Mouse (Mus musculus): ENCODE data around the gene 4931422A03Rik. TPM values are rescaled to one million over a fixed set of nuclear protein-coding genes. Genes with fewer than 3 reads are reported as not detected.

The 4931422A03Rik gene
- polyA plus RNA-seq, 1 experiment from 2014 or later = 3.2 TPM

DNA sequence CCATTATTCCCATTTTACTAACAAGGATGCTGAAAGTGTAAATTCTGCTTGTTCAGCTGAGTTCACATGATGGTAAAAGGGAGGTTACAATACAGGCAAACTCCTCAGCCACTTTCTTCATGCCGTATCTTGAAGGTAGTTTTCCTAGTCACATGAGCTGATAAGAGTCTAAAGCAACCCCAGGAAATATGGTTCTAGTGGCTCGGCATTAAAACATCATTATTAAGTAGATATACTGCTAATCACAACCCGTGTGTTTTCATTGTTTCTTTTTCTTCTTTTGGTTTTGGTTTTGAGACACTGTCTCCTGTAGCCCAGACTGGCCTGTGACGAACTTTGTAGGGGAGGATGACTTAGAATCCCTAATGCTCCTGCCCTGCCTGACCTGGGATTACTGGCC, 60.0 kb downstream of the 4931422A03Rik start:
- WGBS = 78% methylated on average over 4 of the region's 4 CpGs
- Histone ChIP-seq H3K36me3 (ENCODE audit: control insufficient read depth, insufficient read depth) (no peaks in the 10 kb centered on the region), H3K9ac (replicated peaks; ENCODE audit: low read depth, low read length) (no peak overlapping the region), H3K9me3 (ENCODE audit: control insufficient read depth, low read length) (no peaks in the 10 kb centered on the region), H3K4me1 (replicated peaks; ENCODE audit: control insufficient read depth, insufficient read depth, low read length) (peaks cover 15% of the 10 kb centered on the region), H3K4me3 (replicated peaks; ENCODE audit: low read length) (no peak overlapping the region), H3K27ac (ENCODE audit: low read length) (no peak overlapping the region), H3K4me2 (ENCODE audit: low read length) (no peak overlapping the region), H3K27me3 (replicated peaks; ENCODE audit: control insufficient read depth, insufficient read depth, low read length) (peaks cover 6% of the 10 kb centered on the region; the same call in 1 of the 2 replicates)
- no peak for ATAC-seq

DNA sequence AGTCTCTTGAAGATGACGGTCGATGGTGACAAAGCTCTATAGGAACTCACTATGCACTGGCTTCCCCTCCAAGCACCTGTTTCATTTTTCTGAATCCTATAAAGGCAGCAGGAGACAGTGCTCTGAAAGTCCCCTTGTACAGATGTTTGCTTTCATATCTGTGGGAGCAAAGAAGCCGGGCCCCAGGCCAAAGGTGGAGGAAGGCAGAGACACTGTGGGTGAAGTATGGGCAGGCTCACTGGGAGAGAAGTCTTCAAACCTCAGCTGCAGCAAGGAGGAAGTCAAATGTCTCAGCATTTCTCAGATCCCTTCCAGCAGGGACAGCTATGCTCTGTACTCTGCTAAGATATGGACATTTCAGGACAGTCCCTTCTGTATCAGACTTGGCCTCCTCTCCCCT, 62.8 kb downstream of the 4931422A03Rik start:
- Histone ChIP-seq H3K4me2 (ENCODE audit: low read length) (no peak overlapping the region), H3K4me1 (replicated peaks; ENCODE audit: control insufficient read depth, insufficient read depth, low read length) (peaks cover 6% of the 10 kb centered on the region), H3K27me3 (replicated peaks; ENCODE audit: control insufficient read depth, insufficient read depth, low read length) (no peaks in the 10 kb centered on the region), H3K27ac (ENCODE audit: low read length) (no peak overlapping the region), H3K9me3 (ENCODE audit: control insufficient read depth, low read length) (no peaks in the 10 kb centered on the region), H3K4me3 (replicated peaks; ENCODE audit: low read length) (no peak overlapping the region), H3K9ac (replicated peaks; ENCODE audit: low read depth, low read length) (no peak overlapping the region), H3K36me3 (ENCODE audit: control insufficient read depth, insufficient read depth) (no peaks in the 10 kb centered on the region)
- 87% methylated on average over 3 of the region's 3 CpGs for WGBS
- no peak for ATAC-seq

DNA sequence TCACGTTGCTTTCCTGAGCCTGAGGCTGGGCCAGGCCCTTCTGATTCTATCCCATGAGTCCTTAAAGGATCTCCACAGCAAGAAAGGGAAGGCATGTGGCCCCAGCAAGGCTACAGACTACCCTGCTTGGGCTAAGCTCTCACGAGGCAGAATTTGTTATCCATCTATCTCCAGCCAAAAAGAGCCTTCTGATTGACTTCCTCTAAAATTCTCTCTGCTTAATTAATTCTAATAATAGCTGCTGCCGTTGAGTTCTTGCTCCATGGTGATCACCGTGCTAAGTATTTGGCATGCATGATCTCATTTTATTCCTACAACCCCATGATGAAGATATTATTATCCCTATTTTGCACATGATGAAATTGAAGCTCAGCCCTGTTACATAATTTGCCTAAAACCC, 65.8 kb downstream of the 4931422A03Rik start:
- H3K36me3 ChIP-seq (ENCODE audit: control insufficient read depth, insufficient read depth) = no peaks in the 10 kb centered on the region

DNA sequence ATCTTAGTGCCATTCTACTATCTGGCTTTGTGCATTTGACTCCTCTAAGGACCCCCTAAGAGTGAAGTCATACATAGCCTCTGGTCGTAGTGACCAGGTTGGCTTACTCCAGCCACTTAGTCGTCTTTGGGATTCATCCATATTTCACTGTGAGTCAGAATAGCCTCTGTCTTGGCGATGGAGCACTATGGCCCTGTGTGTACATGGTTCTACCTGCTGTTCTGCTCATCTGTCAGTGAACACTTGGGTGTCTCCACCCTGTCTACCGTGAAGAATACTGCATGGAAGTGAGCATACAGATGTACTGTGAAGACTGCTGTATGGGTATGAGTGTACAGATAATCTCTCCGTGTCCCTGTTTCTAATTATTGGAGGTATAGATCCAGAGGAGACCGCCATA, 68.6 kb downstream of the 4931422A03Rik start:
- Histone ChIP-seq H3K4me3 (replicated peaks; ENCODE audit: low read length) (no peak overlapping the region), H3K9ac (replicated peaks; ENCODE audit: low read depth, low read length) (no peak overlapping the region), H3K9me3 (ENCODE audit: control insufficient read depth, low read length) (no peaks in the 10 kb centered on the region), H3K27ac (ENCODE audit: low read length) (no peak overlapping the region), H3K36me3 (ENCODE audit: control insufficient read depth, insufficient read depth) (no peaks in the 10 kb centered on the region), H3K4me2 (ENCODE audit: low read length) (no peak overlapping the region), H3K27me3 (replicated peaks; ENCODE audit: control insufficient read depth, insufficient read depth, low read length) (no peaks in the 10 kb centered on the region), H3K4me1 (replicated peaks; ENCODE audit: control insufficient read depth, insufficient read depth, low read length) (no peaks in the 10 kb centered on the region)
- 95% methylated on average over 6 of the region's 6 CpGs for WGBS
- ATAC-seq = no peak

More for the DNA sequence above, 65.8 kb downstream of the 4931422A03Rik start:
- Histone ChIP-seq H3K4me2 (ENCODE audit: low read length) (no peak overlapping the region), H3K9ac (replicated peaks; ENCODE audit: low read depth, low read length) (no peak overlapping the region), H3K9me3 (ENCODE audit: control insufficient read depth, low read length) (no peaks in the 10 kb centered on the region), H3K27ac (ENCODE audit: low read length) (no peak overlapping the region), H3K4me1 (replicated peaks; ENCODE audit: control insufficient read depth, insufficient read depth, low read length) (no peaks in the 10 kb centered on the region), H3K27me3 (replicated peaks; ENCODE audit: control insufficient read depth, insufficient read depth, low read length) (no peaks in the 10 kb centered on the region), H3K4me3 (replicated peaks; ENCODE audit: low read length) (no peak overlapping the region)
- ATAC-seq = no peak
- WGBS = 58% methylated on average over 4 of the region's 4 CpGs

DNA sequence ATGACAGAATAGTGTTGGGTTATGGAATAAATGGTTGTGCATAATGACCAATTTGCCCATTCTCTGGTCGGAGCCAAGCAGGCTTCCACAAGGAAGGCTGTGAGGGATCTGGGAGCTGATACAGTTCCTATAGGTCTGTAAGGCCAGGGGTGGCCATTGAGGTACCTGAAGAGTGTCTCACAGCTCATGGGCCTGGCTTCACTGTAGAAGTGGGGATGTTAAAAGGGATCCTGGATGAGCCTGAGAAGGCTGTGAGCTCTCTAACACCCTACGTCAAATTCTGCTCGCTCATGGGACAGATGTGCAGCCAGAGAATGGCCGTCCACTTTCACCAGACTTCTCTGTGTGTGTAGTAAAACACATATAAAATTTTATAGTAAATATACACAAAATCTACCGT, 69.1 kb downstream of the 4931422A03Rik start:
- H3K27me3 ChIP-seq (replicated peaks; ENCODE audit: control insufficient read depth, insufficient read depth, low read length) = no peaks in the 10 kb centered on the region
- H3K4me2 ChIP-seq (ENCODE audit: low read length) = no peak overlapping the region
- H3K4me3 ChIP-seq (replicated peaks; ENCODE audit: low read length) = no peak overlapping the region
- H3K9me3 ChIP-seq (ENCODE audit: control insufficient read depth, low read length) = no peaks in the 10 kb centered on the region
- H3K4me1 ChIP-seq (replicated peaks; ENCODE audit: control insufficient read depth, insufficient read depth, low read length) = no peaks in the 10 kb centered on the region
- H3K9ac ChIP-seq (replicated peaks; ENCODE audit: low read depth, low read length) = no peak overlapping the region
- no peaks in the 10 kb centered on the region for H3K36me3 ChIP-seq (ENCODE audit: control insufficient read depth, insufficient read depth)
- WGBS = 90% methylated on average over 5 of the region's 5 CpGs
- ATAC-seq = no peak
- no peak overlapping the region for H3K27ac ChIP-seq (ENCODE audit: low read length)

DNA sequence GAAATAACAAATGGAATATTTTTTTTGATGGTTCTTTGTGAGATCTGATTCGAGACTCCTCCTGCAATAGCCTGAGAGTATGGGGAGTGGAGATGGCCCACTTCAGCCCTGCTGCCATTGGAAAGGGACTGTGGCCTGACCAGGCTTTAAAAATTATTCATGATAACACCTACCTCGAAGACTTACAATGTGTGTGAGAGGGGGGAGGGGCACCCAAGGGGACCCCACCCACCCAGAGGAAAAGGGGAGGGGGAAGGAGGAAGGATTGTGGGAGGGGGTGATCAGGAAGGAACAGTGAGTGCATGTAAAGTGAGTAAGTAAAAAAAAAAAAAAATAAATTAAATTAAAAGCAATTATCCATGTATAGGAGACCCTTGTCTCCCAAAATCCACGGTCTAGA, 69.5 kb downstream of the 4931422A03Rik start:
- ATAC-seq = no peak
- no peak overlapping the region for H3K9ac ChIP-seq (replicated peaks; ENCODE audit: low read depth, low read length)
- peaks cover 1% of the 10 kb centered on the region; the same call in 1 of the 2 replicates for H3K4me1 ChIP-seq (replicated peaks; ENCODE audit: control insufficient read depth, insufficient read depth, low read length)
- WGBS = 73% methylated on average over 3 of the region's 3 CpGs
- no peak overlapping the region for H3K4me2 ChIP-seq (ENCODE audit: low read length)
- no peaks in the 10 kb centered on the region for H3K27me3 ChIP-seq (replicated peaks; ENCODE audit: control insufficient read depth, insufficient read depth, low read length)
- H3K36me3 ChIP-seq (ENCODE audit: control insufficient read depth, insufficient read depth) = no peaks in the 10 kb centered on the region
- H3K27ac ChIP-seq (ENCODE audit: low read length) = no peak overlapping the region
- H3K4me3 ChIP-seq (replicated peaks; ENCODE audit: low read length) = no peak overlapping the region
- no peaks in the 10 kb centered on the region for H3K9me3 ChIP-seq (ENCODE audit: control insufficient read depth, low read length)

DNA sequence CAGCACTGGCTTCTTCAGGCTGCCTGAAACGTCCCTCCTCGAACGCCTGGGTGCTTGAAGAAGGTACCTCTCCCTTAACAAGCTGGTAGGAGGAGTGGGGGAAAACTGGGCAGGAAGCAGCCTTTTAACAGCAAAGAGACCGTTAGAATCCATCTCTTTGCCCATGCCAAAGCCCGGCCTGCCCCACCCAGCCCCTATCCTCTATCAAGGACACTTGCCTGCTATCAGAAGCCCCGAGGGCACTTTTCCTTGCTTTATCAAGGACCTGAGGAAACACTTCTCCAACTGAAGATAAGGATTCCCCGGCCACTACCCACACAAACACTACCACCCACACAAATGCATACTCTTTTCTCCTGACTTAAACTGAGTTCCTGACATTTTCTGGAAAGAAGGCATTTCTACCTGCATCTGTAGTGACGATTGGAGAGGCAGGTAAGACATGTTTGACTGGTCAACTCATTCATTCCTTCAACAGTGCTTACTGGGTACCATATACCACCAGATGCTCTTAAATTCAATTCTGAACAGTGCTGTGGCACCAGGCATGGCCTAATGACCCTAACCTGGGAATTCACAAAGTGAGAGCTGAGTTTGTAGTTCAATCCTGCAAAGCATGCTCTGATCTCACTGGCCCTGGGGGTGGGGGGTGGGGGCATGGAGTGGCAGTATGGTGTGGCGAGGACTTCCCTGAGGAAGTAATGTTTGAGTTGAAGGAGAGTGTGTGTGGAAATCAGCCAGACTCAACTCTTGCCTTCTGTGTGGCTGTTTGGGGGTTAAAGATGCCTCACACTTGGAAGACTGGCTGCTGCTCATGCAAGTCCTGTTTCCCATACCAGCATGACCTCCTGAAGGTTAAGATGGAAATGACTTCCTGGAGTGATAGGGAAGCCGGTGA, 70.3 kb downstream of the 4931422A03Rik start, which contains the start of gene Lmo2:
TSS of gene Lmo2 (plus strand) at position 338 of the 898 bp plus-strand sequence.
- no peaks in the 10 kb centered on the region for H3K9me3 ChIP-seq (ENCODE audit: control insufficient read depth, low read length)

DNA sequence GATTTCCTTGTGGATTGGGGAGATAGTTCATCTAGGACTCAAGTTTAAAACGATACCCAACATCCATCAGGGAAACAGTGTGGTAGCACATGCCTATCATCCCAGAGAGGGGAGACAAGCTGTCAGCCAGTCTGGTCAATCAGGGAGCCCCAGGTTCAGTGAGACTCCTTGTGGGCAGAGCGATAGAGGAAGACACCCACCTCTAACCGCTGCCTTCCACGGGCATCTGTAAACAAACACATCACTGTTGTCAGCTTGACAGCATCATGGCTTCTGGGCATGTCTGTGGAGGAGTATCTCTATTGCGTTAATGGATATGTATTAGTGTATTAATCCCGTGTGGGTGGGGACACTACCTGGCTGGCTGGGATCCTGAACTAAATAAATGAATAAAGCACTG, 71.3 kb downstream of the 4931422A03Rik start:
- H3K4me2 ChIP-seq (ENCODE audit: low read length) = no peak overlapping the region
- H3K9me3 ChIP-seq (ENCODE audit: control insufficient read depth, low read length) = no peaks in the 10 kb centered on the region
- H3K4me1 ChIP-seq (replicated peaks; ENCODE audit: control insufficient read depth, insufficient read depth, low read length) = peaks cover 6% of the 10 kb centered on the region; the same call in 1 of the 2 replicates
- no peak overlapping the region for H3K27ac ChIP-seq (ENCODE audit: low read length)
- no peaks in the 10 kb centered on the region for H3K36me3 ChIP-seq (ENCODE audit: control insufficient read depth, insufficient read depth)
- no peak overlapping the region for H3K4me3 ChIP-seq (replicated peaks; ENCODE audit: low read length)
- WGBS = 89% methylated on average over 6 of the region's 6 CpGs
- ATAC-seq = no peak
- no peaks in the 10 kb centered on the region for H3K27me3 ChIP-seq (replicated peaks; ENCODE audit: control insufficient read depth, insufficient read depth, low read length)
- no peak overlapping the region for H3K9ac ChIP-seq (replicated peaks; ENCODE audit: low read depth, low read length)

More for the DNA sequence above, 70.3 kb downstream of the 4931422A03Rik start, which contains the start of gene Lmo2:
- H3K27ac ChIP-seq (ENCODE audit: low read length) = no peak within 1 kb of the TSS
- no peak for ATAC-seq
- H3K4me3 ChIP-seq (replicated peaks; ENCODE audit: low read length) = no peak within 1 kb of the TSS
- H3K4me1 ChIP-seq (replicated peaks; ENCODE audit: control insufficient read depth, insufficient read depth, low read length) = peaks cover 6% of the 10 kb centered on the region; the same call in 1 of the 2 replicates
- H3K36me3 ChIP-seq (ENCODE audit: control insufficient read depth, insufficient read depth) = no peaks in the 10 kb centered on the region
- no peaks in the 10 kb centered on the region for H3K27me3 ChIP-seq (replicated peaks; ENCODE audit: control insufficient read depth, insufficient read depth, low read length)
- 80% methylated on average over 10 of the region's 10 CpGs for WGBS
- no peak within 1 kb of the TSS for H3K4me2 ChIP-seq (ENCODE audit: low read length)
- H3K9ac ChIP-seq (replicated peaks; ENCODE audit: low read depth, low read length) = no peak within 1 kb of the TSS

DNA sequence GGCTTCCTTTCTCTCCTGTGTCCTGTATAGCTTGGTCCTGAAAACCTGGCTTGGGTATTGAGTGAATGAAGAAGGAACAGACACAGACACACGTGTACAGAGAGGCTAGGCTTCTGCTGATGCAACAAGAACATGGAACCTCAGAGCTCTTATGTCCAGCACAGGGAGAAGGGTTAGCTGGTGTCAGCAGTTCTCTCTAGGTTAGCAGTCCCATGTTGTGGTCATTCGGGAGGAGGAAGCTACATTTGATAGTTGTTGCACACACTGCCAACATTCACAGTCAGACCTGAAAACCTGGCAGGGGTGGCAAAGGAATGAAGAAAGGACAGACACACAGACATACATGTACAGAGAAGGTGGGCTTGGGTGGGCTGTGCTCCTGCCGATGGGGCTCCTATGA, 72.4 kb downstream of the 4931422A03Rik start:
- H3K27ac ChIP-seq (ENCODE audit: low read length) = no peak overlapping the region
- H3K4me2 ChIP-seq (ENCODE audit: low read length) = no peak overlapping the region
- ATAC-seq = no peak
- H3K36me3 ChIP-seq (ENCODE audit: control insufficient read depth, insufficient read depth) = no peaks in the 10 kb centered on the region
- no peak overlapping the region for H3K4me3 ChIP-seq (replicated peaks; ENCODE audit: low read length)
- H3K9ac ChIP-seq (replicated peaks; ENCODE audit: low read depth, low read length) = no peak overlapping the region
- WGBS = 83% methylated on average over 3 of the region's 3 CpGs
- H3K27me3 ChIP-seq (replicated peaks; ENCODE audit: control insufficient read depth, insufficient read depth, low read length) = no peaks in the 10 kb centered on the region
- H3K9me3 ChIP-seq (ENCODE audit: control insufficient read depth, low read length) = no peaks in the 10 kb centered on the region
- peaks cover 6% of the 10 kb centered on the region; the same call in 1 of the 2 replicates for H3K4me1 ChIP-seq (replicated peaks; ENCODE audit: control insufficient read depth, insufficient read depth, low read length)

All from forebrain, embryonic 16.5 days (tissue).